Mouse (Mus musculus): ENCODE data around the gene Rps26. TPM values are rescaled to one million over a fixed set of nuclear protein-coding genes. Genes with fewer than 3 reads are reported as not detected.

Rps26 gene
- polyA plus RNA-seq, 1 experiment from 2014 or later: 519 TPM

DNA sequence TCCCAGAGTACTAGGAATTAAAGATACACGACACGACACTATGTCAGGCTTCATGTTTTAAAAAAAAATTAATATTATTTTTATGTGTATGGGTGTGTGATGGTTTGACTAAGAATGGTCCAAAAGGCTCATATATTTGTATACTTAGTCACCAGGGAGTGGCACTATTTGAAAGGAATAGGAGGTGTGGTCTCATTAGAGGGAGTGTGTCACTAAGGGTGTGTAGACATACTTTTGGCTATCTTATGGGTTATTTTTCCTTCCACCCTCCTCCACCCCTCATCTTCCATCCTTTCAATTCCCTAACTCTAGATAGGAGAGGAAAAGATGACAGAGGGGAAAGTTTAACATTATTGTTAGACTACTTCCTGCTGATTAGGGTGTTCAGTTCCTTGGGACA lies 39.3 kb upstream of the Rps26 start:
- 96% methylated on average over 2 of the region's 2 CpGs for WGBS
- Histone ChIP-seq H3K27ac (ENCODE audit: low read depth, low read length) (no peak overlapping the region), H3K36me3 (ENCODE audit: control insufficient read depth, insufficient read depth) (peaks cover 4% of the 10 kb centered on the region; the same call in 1 of the 2 replicates), H3K4me1 (replicated peaks; ENCODE audit: control insufficient read depth, insufficient read depth, low read length) (no peaks in the 10 kb centered on the region; the same call in 1 of the 2 replicates), H3K9ac (ENCODE audit: low read depth, low read length) (no peak overlapping the region), H3K27me3 (replicated peaks; ENCODE audit: control insufficient read depth, insufficient read depth, low read length) (no peaks in the 10 kb centered on the region), H3K9me3 (ENCODE audit: control insufficient read depth) (no peaks in the 10 kb centered on the region), H3K4me2 (replicated peaks; ENCODE audit: low read depth) (no peak overlapping the region), H3K4me3 (ENCODE audit: low read depth, low read length) (no peak overlapping the region)
- no peak for TF ChIP-seq CTCF (IDR thresholded peaks at IDR 0.05; ENCODE audit: low read depth)
- ATAC-seq: no peak

DNA sequence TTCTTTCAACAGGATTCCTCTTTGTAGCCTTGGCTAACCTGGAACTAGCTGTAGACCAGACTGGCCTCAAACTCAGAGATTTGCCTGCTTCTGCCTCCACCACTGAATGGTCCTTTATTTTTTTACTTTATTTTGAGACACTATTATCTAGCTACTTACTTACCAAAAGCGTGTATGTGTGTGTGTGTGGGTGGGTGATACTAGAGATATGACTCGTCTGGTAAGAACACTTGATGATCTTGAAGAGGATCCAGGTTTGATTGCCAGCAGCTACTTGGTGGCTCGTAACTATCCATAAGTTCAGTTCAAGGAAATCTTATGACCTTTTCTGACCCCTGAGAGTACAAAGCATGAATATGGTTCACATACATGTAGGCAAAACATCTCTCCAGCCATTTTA lies 38.8 kb upstream of the Rps26 start:
- ATAC-seq: no peak
- 83% methylated on average over 3 of the region's 3 CpGs for WGBS
- no peaks in the 10 kb centered on the region for H3K27me3 ChIP-seq (replicated peaks; ENCODE audit: control insufficient read depth, insufficient read depth, low read length)
- no peaks in the 10 kb centered on the region for H3K36me3 ChIP-seq (ENCODE audit: control insufficient read depth, insufficient read depth)
- H3K4me2 ChIP-seq (replicated peaks; ENCODE audit: low read depth): no peak overlapping the region
- H3K9ac ChIP-seq (ENCODE audit: low read depth, low read length): no peak overlapping the region
- H3K9me3 ChIP-seq (ENCODE audit: control insufficient read depth): no peaks in the 10 kb centered on the region
- H3K4me3 ChIP-seq (ENCODE audit: low read depth, low read length): no peak overlapping the region
- H3K27ac ChIP-seq (ENCODE audit: low read depth, low read length): no peak overlapping the region
- no peak for TF ChIP-seq CTCF (IDR thresholded peaks at IDR 0.05; ENCODE audit: low read depth)
- H3K4me1 ChIP-seq (replicated peaks; ENCODE audit: control insufficient read depth, insufficient read depth, low read length): no peaks in the 10 kb centered on the region; the same call in 1 of the 2 replicates

DNA sequence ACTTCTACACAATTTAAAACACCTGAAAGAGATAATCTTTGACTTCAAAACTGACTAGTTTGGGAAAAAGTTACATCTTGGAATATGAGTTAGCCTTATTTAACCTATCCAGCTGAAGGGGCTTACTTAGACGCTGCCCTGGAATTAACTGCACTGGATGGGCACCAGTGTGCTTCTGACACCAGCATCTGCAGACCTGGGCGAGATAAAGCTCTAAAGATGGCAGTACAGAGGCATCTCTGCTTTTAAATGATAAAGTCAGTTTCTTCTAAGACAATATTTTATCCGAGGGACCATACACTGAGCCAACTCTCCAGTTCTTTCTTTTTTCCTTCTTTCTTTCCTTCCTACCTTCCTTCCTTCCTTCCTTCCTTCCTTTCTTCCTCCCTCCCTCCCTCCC lies 38.3 kb upstream of the Rps26 start:
- 80% methylated on average over 3 of the region's 3 CpGs for WGBS
- no peak for TF ChIP-seq CTCF (IDR thresholded peaks at IDR 0.05; ENCODE audit: low read depth)
- no peak overlapping the region for H3K4me3 ChIP-seq (ENCODE audit: low read depth, low read length)
- no peak for ATAC-seq
- H3K4me1 ChIP-seq (replicated peaks; ENCODE audit: control insufficient read depth, insufficient read depth, low read length): no peaks in the 10 kb centered on the region; the same call in 1 of the 2 replicates
- no peak overlapping the region for H3K4me2 ChIP-seq (replicated peaks; ENCODE audit: low read depth)
- H3K36me3 ChIP-seq (ENCODE audit: control insufficient read depth, insufficient read depth): no peaks in the 10 kb centered on the region
- H3K9me3 ChIP-seq (ENCODE audit: control insufficient read depth): no peaks in the 10 kb centered on the region
- H3K9ac ChIP-seq (ENCODE audit: low read depth, low read length): no peak overlapping the region
- no peaks in the 10 kb centered on the region for H3K27me3 ChIP-seq (replicated peaks; ENCODE audit: control insufficient read depth, insufficient read depth, low read length)
- no peak overlapping the region for H3K27ac ChIP-seq (ENCODE audit: low read depth, low read length)

DNA sequence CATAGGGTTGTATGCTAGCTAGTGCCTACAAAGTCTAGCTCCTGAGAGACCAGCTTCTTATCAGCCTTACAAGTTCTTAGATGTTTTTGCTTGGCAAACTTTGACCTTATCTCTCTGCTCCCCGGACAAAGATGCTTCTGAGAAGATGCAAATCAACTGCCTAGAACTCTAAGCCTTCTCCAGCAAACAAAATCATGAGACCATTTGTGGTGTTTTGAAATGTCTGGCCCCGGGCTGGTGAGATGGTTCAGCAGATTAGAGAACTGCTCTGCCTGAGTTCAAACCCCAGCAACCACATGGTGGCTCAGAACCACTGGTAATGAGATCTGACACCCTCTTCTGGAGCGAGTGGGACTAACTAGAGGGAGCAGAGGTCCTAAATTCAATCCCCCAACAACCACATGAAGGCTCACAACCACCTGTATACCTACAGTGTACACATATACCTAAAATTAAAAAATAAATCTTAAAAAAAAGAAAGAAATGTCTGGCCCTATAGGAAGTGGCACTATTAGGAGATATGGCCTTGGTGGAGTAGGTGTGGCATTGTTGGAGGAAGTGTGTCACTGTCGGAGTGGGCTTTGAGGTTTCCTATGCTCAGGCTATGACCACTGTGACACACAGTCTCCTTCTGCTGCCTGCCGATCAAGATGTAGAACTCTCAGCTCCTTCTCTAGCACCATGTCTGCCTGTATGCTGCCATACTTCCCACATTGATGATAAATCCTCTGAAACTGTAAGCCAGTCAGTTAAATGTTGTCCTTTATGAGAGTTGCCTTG lies 37.1 kb upstream of the Rps26 start:
- Histone ChIP-seq H3K9ac (ENCODE audit: low read depth, low read length) (no peak overlapping the region), H3K27ac (ENCODE audit: low read depth, low read length) (no peak overlapping the region), H3K4me1 (replicated peaks; ENCODE audit: control insufficient read depth, insufficient read depth, low read length) (no peaks in the 10 kb centered on the region; the same call in 1 of the 2 replicates), H3K9me3 (ENCODE audit: control insufficient read depth) (no peaks in the 10 kb centered on the region), H3K4me2 (replicated peaks; ENCODE audit: low read depth) (no peak overlapping the region), H3K27me3 (replicated peaks; ENCODE audit: control insufficient read depth, insufficient read depth, low read length) (no peaks in the 10 kb centered on the region), H3K4me3 (ENCODE audit: low read depth, low read length) (no peak overlapping the region), H3K36me3 (ENCODE audit: control insufficient read depth, insufficient read depth) (no peaks in the 10 kb centered on the region)
- WGBS: 53% methylated on average over 5 of the region's 5 CpGs
- ATAC-seq: no peak
- no peak for TF ChIP-seq CTCF (IDR thresholded peaks at IDR 0.05; ENCODE audit: low read depth)

DNA sequence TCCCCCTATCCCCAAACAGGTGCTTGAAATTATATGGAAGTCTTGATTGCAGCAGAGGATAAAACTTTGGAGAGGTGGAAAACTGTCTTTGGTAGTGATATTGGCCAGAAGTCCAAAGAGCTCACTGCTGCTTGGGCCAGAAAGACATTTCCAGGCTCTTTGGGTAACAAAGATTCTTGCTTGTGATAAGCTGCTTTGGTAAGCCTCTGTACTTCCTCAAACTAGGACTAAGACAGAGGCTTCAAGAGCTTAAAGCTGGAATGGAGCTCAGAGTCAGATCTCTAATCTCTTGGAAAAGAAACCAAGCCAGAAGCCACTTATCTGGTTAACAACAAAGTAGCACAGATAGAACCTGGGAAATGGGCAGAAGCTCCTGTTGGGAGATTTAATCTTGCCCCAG lies 35.9 kb upstream of the Rps26 start:
- H3K9me3 ChIP-seq (ENCODE audit: control insufficient read depth): no peaks in the 10 kb centered on the region
- no peak overlapping the region for H3K9ac ChIP-seq (ENCODE audit: low read depth, low read length)
- H3K27me3 ChIP-seq (replicated peaks; ENCODE audit: control insufficient read depth, insufficient read depth, low read length): no peaks in the 10 kb centered on the region
- no peaks in the 10 kb centered on the region for H3K36me3 ChIP-seq (ENCODE audit: control insufficient read depth, insufficient read depth)
- no peaks in the 10 kb centered on the region for H3K4me1 ChIP-seq (replicated peaks; ENCODE audit: control insufficient read depth, insufficient read depth, low read length)
- no peak overlapping the region for H3K27ac ChIP-seq (ENCODE audit: low read depth, low read length)
- H3K4me2 ChIP-seq (replicated peaks; ENCODE audit: low read depth): no peak overlapping the region
- no peak for TF ChIP-seq CTCF (IDR thresholded peaks at IDR 0.05; ENCODE audit: low read depth)
- ATAC-seq: no peak
- no peak overlapping the region for H3K4me3 ChIP-seq (ENCODE audit: low read depth, low read length)

DNA sequence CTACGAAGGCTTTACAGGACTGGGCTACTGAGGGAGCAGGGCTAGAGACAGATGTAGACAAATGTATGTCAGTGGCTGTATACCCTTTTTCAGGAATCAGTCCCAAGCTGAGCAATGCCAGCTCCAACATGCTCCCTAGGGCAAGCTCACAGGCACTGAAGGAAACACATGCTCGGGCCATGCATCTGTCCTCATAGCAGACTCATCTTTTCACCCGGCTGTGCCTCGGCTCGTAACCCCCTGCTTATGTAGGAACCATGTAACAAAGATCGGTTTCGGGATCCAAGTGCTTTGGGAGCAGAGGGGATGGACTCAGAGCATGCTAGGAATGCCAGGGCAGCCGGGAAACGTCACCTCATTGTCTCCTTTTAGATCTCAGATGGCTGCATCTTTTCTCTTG lies 32.9 kb upstream of the Rps26 start:
- Histone ChIP-seq H3K4me1 (replicated peaks; ENCODE audit: control insufficient read depth, insufficient read depth, low read length) (no peaks in the 10 kb centered on the region), H3K9ac (ENCODE audit: low read depth, low read length) (no peak overlapping the region), H3K36me3 (ENCODE audit: control insufficient read depth, insufficient read depth) (no peaks in the 10 kb centered on the region), H3K27ac (ENCODE audit: low read depth, low read length) (no peak overlapping the region), H3K4me3 (ENCODE audit: low read depth, low read length) (no peak overlapping the region), H3K27me3 (replicated peaks; ENCODE audit: control insufficient read depth, insufficient read depth, low read length) (no peaks in the 10 kb centered on the region), H3K4me2 (replicated peaks; ENCODE audit: low read depth) (no peak overlapping the region), H3K9me3 (ENCODE audit: control insufficient read depth) (no peaks in the 10 kb centered on the region)
- 52% methylated on average over 9 of the region's 9 CpGs for WGBS
- no peak for ATAC-seq
- TF ChIP-seq CTCF (IDR thresholded peaks at IDR 0.05; ENCODE audit: low read depth): no peak

Measured in intestine, postnatal 0 days (tissue).